Mouse (Mus musculus) liver, adult (tissue): ENCODE data around the gene Aaed1.

ENCODE experiments used
- GATA4 ChIP-seq: IDR thresholded peaks from 2 replicates; pipeline ENCODE4 v1.6.1; 2014; ENCODE audit warnings: mild to moderate bottlenecking, low read length; ENCODE audit not compliant: insufficient replicate concordance

Aaed1 gene

DNA sequence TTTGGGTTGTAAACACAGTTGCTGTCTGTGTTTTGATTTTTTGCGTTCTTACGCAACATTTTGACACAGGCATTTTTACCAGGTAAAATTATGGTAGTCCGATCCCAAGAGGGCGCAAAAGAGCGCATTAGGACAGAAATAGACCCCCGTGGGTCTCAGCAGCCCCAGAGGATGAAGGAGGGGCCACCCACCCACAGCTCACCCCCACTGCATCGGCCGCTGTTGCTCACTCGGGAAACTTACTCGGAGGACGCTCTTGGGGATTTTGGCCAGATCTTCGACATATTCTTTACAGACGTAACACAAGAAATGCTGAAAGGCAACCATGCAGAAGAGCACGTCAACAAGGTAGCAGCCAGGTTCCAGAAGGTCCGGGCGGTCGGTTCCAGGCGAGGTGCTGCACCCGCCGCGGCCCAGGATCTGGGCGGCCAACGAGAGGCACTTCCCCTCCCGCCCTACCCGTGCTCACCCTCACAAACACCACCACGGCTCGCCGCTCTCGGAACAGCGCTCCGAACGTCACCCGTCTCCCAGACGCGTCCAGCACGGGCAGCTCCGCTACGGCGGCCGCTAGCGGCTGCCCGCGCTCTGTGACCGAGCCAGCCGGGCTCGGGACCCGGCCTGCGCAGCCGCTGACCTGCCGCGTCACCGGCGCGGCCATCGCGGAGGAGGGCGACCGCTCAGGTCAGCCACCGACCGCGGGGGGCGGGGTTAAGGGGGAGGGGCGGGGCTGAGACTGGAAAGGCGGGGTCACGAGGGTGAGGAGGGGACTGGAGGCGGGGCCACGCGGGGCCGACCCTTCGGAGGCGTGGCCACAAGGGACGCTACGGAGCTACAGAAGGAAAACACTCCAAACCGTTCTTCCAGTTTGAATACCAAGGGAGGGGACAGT, at the start of gene Aaed1:
TSS of gene Aaed1 (minus strand) at position 687 of the 892 bp plus-strand sequence.
- TF ChIP-seq GATA4 = no peak

DNA sequence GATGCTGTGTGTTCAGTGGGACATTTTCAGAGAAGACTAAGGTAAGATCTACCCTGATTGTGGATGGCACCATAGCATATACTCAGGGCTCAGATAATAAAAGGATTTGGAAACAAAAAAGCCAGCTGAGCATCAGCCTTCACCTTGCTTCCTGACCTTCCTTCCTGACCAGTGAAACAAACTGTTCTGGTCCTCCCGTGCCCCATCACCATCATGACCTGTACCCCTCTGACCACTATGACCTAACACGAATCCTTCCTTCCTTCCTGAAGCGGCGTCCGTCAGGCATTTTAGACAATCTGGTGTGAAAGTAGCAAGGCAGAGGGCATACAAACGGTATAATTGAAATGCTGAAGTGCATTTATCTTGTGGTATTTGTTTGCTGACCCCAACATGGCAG, 49.6 kb upstream of the Aaed1 start:
- TF ChIP-seq GATA4 = no peak

DNA sequence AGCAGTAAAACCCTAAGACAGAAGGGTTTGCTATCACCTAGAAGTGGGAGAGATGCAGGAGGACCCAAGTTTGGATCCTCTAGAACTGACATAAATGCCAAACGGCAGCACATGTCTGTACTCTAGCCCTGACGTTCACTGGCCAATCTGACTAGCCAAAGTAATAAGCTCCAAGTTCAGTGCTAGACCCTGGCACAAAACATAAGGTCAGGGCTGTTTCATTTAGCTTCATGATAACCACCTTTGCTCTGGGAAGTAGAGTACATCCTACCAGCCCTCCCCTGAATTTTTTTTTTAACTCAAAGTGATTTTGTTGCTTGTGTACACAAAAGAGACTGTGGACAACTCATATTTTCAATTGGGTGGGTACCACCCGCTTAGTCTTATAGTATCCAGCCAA, 48.5 kb upstream of the Aaed1 start:
- TF ChIP-seq GATA4 = no peak

DNA sequence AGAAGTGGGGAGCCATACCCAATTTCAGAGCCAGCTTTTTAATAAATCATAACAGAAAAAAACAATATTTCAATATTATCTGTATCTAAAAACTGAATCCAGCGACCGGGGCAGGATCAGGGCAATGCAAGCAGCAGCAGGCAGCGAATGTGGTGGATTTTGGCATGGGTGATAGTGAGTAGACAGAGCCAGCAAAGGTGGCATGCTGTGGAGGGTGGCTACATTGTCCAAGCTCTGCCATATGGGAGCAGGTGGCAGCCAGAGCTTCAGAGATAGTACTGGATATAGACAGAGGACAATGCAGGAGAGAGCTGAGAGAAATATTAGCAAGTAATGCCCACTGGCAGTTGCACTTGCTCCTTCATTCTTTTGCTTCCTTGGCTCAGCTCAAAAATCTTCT, 47.2 kb upstream of the Aaed1 start:
- TF ChIP-seq GATA4 = no peak

DNA sequence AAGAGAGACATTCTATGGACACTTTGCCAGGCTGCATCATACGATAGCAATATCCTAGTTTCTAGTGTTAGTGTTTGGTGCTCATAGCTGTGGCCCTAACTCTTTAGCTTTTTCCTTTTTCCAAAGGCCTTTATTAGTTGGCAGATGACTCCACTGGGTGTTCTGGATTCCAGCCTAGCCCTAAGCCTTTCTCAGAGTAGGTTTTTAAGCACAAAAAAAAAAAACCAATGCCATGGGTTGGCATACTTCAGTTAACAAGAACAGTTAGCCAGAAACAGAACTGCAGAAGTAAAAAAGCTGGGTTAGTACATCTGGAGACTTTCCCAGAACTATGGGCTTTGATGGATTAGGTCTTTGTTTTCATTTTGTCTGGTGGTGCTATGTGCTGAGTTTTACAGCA, 46.0 kb upstream of the Aaed1 start:
- no peak for TF ChIP-seq GATA4

DNA sequence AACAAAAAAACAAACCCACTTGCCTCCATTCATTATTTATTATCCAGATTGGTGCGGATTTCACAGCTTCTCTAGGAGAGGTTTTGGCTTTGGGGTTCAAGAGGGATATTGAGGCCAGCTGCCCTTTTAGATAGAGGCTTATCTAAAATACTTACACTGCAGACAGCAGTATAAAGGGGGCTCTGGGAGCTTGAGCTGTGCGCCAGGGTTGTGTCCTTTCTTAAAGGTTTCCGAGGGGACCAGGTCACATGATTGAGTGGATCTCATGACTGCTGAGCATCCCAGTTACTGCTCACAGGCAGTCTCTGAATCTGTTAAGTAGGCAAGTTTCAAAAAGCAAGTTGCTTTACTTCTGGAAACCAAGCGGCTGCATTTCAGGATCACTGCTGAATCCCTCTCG, 44.9 kb upstream of the Aaed1 start:
- no peak for TF ChIP-seq GATA4

DNA sequence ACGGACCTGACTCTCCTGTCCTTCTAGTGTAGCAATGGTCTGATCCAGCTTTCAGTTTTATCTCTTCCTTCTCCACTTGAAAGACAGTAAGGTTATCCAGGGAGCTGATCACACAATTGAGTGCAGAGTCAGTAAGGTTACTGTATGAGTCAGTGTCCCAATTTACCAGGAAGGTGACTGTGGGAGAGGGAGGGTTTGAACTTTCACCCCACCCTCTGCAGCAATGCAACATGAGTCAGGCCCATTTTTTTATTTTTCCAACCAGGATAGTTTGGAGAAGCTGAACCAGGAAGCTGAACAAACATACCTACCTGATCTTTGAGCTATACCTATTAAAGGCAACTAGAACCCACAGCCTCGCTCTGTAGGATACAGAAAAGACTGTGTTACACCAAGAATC, 37.0 kb upstream of the Aaed1 start:
- no peak for TF ChIP-seq GATA4

DNA sequence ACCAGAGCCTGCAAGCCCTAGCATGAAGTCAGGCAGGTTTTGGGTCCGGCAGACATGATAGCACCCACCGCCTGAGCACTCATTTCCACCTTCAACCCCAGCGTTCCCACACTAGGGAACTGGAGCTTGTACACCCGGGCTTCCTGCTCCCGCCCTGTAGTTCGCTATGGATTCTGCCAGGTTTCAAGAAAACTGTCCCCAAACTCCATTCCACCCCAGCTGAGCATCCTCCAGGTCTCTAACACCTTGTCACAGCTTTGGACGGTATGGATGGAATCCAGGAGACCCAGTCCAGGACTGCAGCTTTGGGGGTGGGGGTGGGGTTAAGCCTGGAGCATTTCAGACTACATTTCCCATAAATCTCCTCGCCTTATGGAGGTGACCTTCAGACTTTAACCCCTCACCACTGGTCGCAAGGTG, 31.6 kb upstream of the Aaed1 start:
- TF ChIP-seq GATA4 = no peak

DNA sequence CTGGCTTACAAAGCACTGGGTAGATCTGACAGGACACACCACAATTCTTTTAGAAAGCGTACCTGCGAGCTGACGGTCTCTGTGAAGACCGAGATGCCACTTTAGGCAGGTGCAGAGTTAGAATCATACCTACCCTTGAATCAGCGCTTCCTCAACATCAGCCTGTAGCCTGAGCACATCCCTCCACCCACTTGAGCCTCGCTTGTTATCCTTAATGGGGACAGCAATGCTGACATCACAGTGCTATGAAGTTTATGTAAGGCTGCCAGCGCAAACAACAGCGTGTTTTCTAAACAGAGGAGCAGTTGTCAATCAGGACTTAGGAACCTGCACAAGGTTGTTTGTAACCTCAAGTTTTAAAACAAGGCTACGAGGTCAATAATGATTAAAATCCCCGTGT, 31.1 kb upstream of the Aaed1 start:
- no peak for TF ChIP-seq GATA4

DNA sequence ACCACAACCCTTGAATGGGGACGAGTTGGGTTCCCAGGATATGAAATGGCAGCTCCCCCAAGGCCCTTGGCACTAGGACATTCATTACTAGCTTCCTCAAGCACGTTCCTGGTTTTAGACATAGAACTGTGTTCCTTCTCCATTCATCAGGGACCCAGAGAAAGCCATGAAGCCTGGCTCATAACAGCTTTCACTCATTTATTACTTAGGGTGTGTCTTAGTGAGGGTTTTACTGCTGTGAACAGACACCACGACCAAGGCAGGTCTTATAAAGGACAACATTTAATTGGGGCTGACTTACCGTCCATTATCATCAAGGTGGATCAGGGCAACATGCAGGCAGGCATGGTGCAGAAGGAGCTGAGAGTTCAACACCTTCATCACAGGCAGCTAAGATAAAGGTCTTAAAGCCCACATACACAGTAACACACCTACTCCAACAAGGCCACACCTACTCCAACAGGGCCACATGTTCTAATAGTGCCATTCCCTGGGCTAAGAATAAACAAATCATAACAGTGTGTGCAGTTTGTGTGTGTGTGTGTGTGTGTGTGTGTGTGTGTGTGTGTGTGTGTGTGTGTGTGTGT, 23.1 kb upstream of the Aaed1 start:
- TF ChIP-seq GATA4 = no peak

DNA sequence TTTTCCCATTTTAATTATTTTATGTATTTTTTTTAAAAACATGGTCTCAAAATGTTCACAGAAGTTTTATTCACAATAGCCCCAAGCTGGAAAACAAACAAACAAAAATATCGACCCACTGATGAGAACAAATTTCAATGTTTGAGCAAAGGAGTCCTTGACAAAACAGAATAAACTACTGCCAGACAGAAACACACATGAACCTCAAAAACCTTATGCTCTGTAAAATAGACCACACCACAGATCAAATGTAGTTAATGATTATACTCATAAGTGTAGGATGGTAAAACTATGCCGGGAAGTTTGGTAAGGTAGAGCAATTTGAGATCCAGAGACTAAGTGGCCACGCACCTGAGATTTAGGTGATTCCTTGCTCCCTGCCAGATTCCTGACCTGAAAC, 20.6 kb upstream of the Aaed1 start:
- no peak for TF ChIP-seq GATA4

DNA sequence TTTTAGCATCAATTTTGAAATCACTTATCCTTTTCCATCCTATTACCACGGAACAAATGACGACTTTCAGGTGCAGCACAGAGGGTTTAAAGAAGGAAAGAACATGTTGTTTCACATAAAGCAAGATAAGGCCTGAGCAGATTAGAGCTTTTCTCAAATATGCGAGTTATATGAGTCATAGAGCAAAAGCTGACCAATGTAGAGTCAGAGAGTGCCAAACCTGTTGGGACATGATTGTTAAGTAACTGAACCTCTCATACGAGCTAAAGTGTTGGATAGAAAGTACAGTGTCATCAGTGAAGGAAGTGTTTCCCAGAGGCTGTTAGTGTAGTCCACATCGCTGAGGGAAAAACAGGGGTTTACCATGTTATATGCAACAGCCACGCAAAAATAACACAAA, 19.8 kb upstream of the Aaed1 start:
- no peak for TF ChIP-seq GATA4

DNA sequence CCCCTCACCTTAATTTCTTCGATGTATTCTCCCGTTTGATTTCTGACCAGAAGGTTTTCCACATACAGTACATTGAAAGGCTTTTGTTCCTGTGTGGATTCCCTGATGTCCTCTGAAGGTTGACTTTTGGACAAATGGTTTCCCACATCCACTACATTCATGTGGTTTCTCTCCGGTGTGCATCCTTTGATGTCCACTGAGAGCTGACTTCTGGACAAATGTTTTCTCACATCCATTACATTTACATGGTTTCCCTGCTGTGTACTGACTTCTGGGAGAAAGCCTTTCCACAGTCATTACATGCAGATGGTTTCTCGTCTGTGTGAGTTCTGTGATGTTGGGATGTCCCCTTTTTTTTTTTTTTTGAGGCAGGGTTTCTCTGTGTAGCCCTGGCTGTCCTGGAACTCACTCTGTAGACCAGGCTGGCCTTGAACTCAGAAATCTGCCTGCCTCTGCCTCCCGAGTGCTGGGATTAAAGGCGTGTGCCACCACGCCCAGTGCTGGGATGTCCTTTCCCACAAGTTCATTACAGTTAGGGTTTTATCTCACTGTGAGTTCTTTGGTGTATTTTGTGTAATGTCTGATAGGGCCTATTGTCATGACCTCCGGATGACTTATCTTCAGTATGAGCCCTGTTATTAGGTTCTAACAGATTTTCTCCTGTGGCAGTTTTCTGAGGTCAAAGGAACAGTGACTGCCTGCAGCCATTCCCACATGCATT, 10.2 kb upstream of the Aaed1 start:
- TF ChIP-seq GATA4 = no peak

DNA sequence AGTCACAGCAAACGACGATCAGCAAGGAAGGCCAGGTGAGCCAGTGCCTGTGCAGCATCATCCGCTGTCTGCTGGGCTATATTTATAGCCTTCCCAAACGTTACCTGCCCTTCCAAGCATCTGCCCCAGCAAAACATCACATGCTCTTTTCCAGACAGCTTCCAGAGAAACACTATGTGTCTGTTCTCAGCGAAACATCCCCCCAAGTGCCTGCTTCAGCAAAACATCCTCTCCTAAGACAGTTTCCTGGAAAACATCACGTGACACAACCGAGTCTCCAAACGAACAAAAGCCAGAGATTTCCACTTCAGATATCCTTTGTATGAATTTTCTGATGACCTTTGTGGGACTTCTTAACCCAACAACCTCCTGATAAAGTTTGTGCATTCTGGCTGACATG, 7.8 kb upstream of the Aaed1 start:
- peak; percentile 54; the same call in 1 of the 2 replicates for TF ChIP-seq GATA4

DNA sequence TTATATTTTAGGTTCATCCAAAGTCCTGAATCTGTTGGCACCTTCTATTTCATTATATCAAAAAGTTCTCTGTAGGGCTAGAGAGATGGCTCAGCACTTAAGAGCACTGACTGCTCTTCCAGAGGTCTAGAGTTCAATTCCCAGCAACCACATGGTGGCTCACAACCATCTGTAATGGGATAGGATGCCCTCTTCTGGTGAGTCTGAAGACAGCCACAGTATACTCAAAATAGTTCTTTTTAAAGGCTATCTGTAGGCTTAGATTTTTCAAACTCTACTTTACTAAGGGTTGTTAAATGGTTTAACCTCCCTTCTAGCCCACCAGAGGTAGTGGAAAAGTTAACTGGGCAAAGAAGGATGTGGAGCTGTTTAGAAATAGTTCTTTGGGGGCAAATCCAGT, 7.3 kb upstream of the Aaed1 start:
- TF ChIP-seq GATA4 = no peak

DNA sequence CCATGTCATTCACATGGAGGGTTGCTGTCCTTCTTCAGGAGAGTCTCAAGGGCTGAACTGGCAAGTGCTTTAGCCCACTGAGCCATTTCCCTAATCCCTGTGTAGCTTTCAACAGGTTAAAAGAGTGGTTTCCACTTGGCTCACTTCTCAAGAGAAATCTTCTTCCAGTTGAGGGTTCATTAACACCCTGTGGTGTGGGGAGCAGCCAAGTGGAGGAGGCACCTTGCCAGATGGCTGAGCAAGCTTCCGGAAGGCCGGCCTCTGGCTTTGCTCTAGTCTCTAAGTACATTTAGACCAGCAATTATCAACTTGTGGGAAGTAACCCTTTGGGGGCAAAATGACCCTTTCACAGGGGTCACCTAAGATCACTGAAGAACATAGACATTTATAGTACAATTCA, 5.8 kb upstream of the Aaed1 start:
- TF ChIP-seq GATA4 = no peak
